Mouse (Mus musculus) embryo, embryonic 11.5 days (tissue): ENCODE data around the gene Nkx6-1.

ENCODE experiments used
- DNase-seq: peaks from one replicate; pipeline ENCODE4 v3.0.0-alpha.2; 2012; ENCODE audit warnings: low read depth, low spot score

The Nkx6-1 gene

DNA sequence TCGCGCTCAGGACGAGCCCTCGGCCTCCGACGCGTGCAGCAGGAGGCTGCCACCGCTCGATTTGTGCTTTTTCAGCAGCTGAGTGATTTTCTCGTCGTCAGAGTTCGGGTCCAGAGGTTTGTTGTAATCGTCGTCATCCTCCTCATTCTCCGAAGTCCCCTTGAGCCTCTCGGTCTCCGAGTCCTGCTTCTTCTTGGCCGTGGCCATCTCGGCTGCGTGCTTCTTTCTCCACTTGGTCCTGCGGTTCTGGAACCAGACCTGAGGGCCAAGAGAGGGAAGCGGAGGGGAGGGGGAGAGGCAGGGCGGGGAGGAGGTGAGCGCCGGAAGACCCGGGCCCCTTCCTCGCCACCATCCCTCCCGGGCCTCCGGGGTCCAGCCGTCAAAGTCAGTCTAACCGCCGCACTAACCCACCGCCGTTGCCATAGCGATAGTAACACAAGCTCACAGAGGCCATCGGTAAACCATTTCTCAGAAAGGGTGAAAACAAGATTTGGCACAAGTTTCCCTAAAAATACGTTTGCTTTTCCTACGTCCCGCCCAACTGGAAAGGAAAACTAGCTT lies 5.3 kb downstream of the Nkx6-1 start:
- DNase-seq, result no peak

DNA sequence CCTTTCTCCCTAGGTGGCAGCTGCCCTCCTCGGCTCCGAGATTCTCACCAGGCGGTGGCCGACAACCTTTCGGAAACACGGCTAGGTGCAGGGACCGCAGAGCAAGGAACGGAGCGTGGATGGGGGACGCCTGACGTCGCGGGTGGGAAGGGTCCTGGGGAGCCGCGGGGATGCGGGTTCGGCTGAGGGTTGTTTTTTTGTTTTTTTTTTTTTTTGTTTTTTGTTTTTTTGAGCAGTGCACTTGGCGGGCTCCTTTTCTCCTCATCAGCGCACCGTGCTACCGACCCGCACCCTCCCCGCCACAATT lies 5.9 kb downstream of the Nkx6-1 start:
- no peak for DNase-seq

- no peak for DNase-seq
Observed at GRCm38 (mm10) chr5:101658188-101658983, 6.4 kb downstream of the Nkx6-1 start.

- no peak for DNase-seq
Observed at GRCm38 (mm10) chr5:101657698-101658097, 7.1 kb downstream of the Nkx6-1 start.

DNA sequence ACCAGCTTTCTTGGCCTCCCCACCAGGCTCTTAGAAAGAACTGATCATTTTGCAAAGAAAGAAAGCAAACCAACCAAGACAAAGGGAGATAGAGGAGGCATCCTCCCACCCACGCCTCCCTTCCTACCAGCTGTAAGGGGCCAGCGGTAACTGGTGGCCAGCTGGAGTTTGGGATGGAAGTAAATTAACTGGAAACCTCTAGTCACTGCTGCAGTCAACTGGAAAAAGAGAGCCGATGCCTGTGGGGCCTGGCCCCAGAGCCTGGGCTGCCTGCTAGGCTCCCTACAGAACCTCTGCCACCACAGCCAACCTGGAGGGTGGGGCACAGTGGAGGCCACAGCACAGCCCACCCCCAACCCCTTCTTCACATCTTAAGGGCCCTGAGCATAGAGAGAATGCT lies 8.7 kb downstream of the Nkx6-1 start:
- no peak for DNase-seq

- DNase-seq, result no peak
Observed at GRCm38 (mm10) chr5:101655418-101655817, 9.4 kb downstream of the Nkx6-1 start.

- DNase-seq, result no peak
Observed at GRCm38 (mm10) chr5:101647726-101648686, 16.8 kb downstream of the Nkx6-1 start.

GRCm38 (mm10) chr5:101646961-101647575 lies 17.7 kb downstream of the Nkx6-1 start:
- DNase-seq, result no peak

DNA sequence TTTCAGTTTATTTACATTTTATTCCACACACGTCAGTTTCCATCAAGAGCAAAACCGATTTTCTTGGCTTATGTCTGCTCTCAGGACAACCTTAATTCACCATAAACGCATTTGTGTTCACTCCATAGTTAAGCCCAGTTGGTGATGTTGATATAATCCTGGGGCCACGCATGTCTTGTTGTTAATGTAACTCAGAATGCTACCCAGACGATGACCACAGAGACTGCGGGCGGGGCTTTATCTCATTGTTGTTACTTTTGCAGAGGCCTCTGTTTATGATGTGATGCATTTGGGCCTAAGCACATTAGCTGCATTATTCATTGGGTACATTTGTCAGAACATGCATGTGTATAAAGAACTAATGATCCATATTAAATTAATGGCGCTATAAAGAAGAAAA lies 19.7 kb downstream of the Nkx6-1 start:
- no peak for DNase-seq

DNA sequence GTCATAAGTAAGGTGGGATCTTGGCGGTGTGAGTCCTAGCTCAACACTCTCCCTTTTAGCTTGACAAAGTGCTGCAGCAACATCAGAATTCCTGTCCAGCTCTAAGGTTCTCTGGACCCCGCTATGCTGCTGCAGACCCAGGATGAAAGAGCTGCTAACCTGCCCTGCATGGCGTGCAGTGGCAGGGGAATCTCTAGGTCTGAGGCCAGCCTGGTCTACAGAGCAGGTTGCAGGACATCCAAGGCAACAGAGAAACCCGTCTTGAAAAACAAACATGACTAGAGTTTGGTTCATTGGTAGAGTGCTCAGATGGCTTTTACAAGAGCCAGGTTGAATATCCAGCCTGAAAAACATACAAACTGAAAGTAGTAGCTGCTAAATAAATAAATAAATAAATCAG lies 26.7 kb downstream of the Nkx6-1 start:
- DNase-seq, result no peak
